Mouse (Mus musculus): Measurements from ENCODE around the gene Cdk14.

- no peak for TF ChIP-seq CTCF (IDR thresholded peaks at IDR 0.05; ENCODE audit: low read depth)
- no peak for TF ChIP-seq EP300 (IDR thresholded peaks at IDR 0.05; ENCODE audit: low read depth)
Observed at GRCm38 (mm10) chr5:5305286-5305685, 114.8 kb downstream of the Cdk14 start.
